8 mouse cellular contexts compared by ENCODE assay signal in the genomic region with DNA sequence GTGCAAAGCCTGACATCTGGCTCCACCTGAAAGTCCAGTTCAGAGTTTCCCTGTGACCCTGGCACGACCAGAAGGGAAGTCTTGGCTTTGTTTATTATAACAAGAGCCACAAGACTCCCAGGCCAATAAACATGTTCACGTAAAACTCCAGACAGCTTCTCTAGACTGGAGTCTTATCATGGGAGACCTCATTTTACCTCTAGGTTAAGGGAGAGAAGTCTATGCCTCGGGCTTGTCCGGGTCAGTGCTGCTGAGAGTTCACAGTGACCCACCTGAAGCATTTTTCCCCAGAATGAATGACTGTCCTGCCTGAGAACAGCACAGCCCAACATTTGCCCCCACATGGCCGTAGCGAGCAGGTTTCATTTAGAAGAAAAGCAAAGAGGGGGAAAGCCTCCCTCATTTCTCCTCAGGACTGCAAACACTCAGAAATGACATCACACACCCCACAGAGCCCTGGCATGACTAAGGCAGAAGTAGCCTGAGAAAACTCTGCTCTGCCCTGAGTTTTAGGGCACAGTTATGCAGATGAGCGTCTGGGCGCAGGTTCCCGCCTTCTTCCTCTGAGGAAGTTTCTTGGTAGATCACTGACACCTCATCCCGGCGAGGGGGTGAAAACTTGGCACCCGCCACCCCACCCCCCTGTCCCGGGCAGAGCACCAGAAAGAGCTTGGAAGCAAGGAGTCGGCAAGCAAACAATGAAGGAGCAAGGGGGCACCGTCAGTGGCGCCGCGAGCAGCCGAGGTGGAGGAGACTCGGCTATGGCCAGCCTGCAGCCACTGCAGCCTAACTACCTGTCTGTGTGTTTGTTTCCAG.
DNase-seq lines count a peak whose midpoint lies in the region; ATAC-seq lines count a peak whose summit lies in the region.

No protein-coding gene starts in this region.

- H3K4me2 ChIP-seq in forebrain, embryonic 12.5 days: peak overlapping the region; percentile 87

- peaks cover 42% of the 10 kb centered on the region; the same call in 1 of the 2 replicates for H3K27me3 ChIP-seq in forebrain, embryonic 12.5 days
- peaks cover 23% of the 10 kb centered on the region; the same call in 1 of the 2 replicates for H3K27me3 ChIP-seq in limb, embryonic 10.5 days (ENCODE audit: low read depth, poor library complexity, severe bottlenecking)
- H3K27me3 ChIP-seq in midbrain, embryonic 10.5 days (ENCODE audit: low read depth, poor library complexity, severe bottlenecking): peaks cover 39% of the 10 kb centered on the region

- H3K36me3 ChIP-seq in forebrain, embryonic 12.5 days (replicated peaks): no peaks in the 10 kb centered on the region
- H3K36me3 ChIP-seq in limb, embryonic 10.5 days: no peaks in the 10 kb centered on the region
- H3K36me3 ChIP-seq in midbrain, embryonic 10.5 days: no peaks in the 10 kb centered on the region

- WGBS in forebrain, embryonic 12.5 days: under 1% methylated on average over 20 of the region's 20 CpGs
- WGBS in limb, embryonic 10.5 days: under 1% methylated on average over 20 of the region's 20 CpGs
- WGBS in midbrain, embryonic 10.5 days: 1% methylated on average over 20 of the region's 20 CpGs

- H3K4me1 ChIP-seq in forebrain, embryonic 12.5 days: peaks cover 49% of the 10 kb centered on the region
- H3K4me1 ChIP-seq in limb, embryonic 10.5 days: peaks cover 48% of the 10 kb centered on the region
- H3K4me1 ChIP-seq in midbrain, embryonic 10.5 days: peaks cover 57% of the 10 kb centered on the region

- peak overlapping the region; percentile 56; the same call in 1 of the 2 replicates for H3K27ac ChIP-seq in forebrain, embryonic 12.5 days
- peak overlapping the region; percentile 87 for H3K27ac ChIP-seq in limb, embryonic 10.5 days
- peak overlapping the region; percentile 81 for H3K27ac ChIP-seq in midbrain, embryonic 10.5 days (replicated peaks)

- peak; percentile 77 for DNase-seq in Muller cell, postnatal 12 days (ENCODE audit: inconsistent ontology term)
- DNase-seq in c-Kit-negative CD71-positive TER-119-positive erythroid progenitor cells, embryonic 14.5 days (ENCODE audit: low read depth, low spot score): peak; percentile 34
- DNase-seq in heart, postnatal 4 days: peak; percentile 84
- DNase-seq in limb, embryonic 10.5 days (ENCODE audit: low spot score): peak; percentile 70
- peak; percentile 70 for DNase-seq in midbrain, embryonic 10.5 days (ENCODE audit: low spot score)
- DNase-seq in spleen, postnatal 10 days (ENCODE audit: low spot score in 2 of 2): peak; percentile 57 to 69
- no peak for DNase-seq in layer of hippocampus, adult 18-20 months (ENCODE audit: low spot score in 2 of 2)

- H3K9me3 ChIP-seq in forebrain, embryonic 12.5 days: no peaks in the 10 kb centered on the region
- H3K9me3 ChIP-seq in limb, embryonic 10.5 days (replicated peaks): no peaks in the 10 kb centered on the region
- no peaks in the 10 kb centered on the region for H3K9me3 ChIP-seq in midbrain, embryonic 10.5 days (replicated peaks)

- peak overlapping the region; percentile 45 for H3K4me3 ChIP-seq in forebrain, embryonic 12.5 days (replicated peaks)
- H3K4me3 ChIP-seq in limb, embryonic 10.5 days: peak overlapping the region; percentile 67
- peak overlapping the region; percentile 66 for H3K4me3 ChIP-seq in midbrain, embryonic 10.5 days

- ATAC-seq in forebrain, embryonic 12.5 days (ENCODE audit: low FRiP score): peak; percentile 59

- peak overlapping the region; percentile 60 for H3K9ac ChIP-seq in forebrain, embryonic 12.5 days

Comparison
In these comparisons a context has a peak if more than half of its experiments do, and no peak if none do; other contexts are left out.
1. DNase-seq: peak in Muller cell, postnatal 12 days (single experiment), c-Kit-negative CD71-positive TER-119-positive erythroid progenitor cells, embryonic 14.5 days (single experiment), heart, postnatal 4 days (single experiment), limb, embryonic 10.5 days (single experiment), midbrain, embryonic 10.5 days (single experiment) and spleen, postnatal 10 days (2 of 2); none in layer of hippocampus, adult 18-20 months (0 of 2).
2. Peak in every context shown above with its lines, with median percentiles within 50 percentile points of each other: H3K27ac ChIP-seq and H3K4me3 ChIP-seq.